Mouse (Mus musculus) frontal cortex, adult 2 months (tissue): ENCODE measurements at regions not wholly inside any gene's neighbourhood (a gene's known extent, or its start where the extent isn't known, plus 50 kb on each side); places are given as distances from the start of the nearest gene placed in this dataset.

ENCODE experiments used
- DNase-seq, 2 experiments: peaks; one replicate each; pipeline ENCODE4 v3.0.0; 2022; ENCODE audit warnings: low spot score in 1 of 2; ENCODE audit errors: extremely low spot score in 1 of 2

GRCm38 (mm10) chr1:159034952-159035351, 54.7 kb upstream of the Pappa2 start:
- DNase-seq = no peak

DNA sequence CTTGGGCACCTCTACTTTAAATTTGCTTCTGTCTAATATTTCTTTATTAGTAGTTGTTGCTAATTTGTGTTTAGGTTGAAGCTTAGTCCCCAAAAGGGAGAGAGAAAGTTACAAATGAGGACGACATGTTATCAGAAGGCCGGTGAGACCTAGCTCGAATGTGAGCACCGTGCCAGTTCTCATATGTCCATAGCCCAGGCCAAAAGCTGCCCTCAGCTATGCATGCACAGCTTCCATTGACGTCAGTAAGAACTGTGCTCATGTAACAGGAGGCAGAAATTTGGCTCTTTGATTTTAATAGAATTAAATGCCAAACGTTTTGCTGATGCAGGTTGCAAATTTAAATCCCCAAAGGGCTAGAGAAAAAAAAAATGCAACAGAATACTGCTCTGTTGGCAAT, 56.1 kb upstream of the Pappa2 start:
- no peak for DNase-seq

DNA sequence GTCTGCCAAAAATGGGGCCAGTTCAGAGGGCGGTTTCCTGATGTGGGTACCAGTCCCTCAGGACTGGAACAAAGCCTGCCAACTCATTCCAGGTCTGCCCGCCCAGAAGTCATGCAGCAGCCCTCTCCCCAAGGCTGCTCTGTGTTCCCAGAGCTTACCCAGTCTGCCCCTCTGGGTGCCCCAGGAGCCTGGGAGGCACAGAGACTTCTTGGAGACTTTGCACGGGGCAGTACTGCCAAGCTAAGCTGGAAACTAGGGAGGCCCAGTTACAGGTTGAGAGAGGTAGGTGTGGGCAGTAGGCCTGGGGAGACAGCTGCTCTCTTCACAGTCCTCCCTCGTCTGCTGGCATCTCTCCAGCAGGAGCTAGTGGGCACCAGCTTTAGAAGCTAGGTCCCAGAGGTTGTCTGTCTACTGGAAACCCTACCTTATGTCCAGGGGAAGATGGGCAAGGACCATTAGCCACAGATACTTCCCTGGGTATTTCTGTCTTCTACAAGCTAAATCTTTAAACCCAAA, 65.6 kb upstream of the Pappa2 start:
- no peak for DNase-seq

DNA sequence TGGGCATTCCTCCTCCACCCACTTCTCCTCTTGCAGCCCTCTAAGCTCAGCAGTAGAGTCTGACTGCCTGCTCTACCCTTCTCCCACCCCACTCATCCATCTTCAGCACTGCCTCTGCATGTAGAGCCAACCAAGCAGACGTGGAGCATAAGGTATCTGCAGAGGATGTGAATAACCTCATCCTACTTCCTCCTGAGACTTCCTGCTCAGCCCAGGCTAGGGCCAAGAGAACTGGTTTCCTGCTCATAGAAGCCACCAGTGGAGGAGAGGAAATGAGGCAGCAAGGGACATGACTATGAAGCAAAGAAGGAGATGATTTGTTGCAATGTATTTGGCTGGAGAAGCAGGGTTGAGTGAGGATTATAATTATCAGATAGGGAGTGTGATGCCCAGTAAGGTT, 84.7 kb upstream of the Pappa2 start:
- peak in 1 of 2 experiments; percentile 6 for DNase-seq

GRCm38 (mm10) chr1:159099205-159099604, 118.9 kb upstream of the Pappa2 start:
- DNase-seq = peak in 1 of 2 experiments; percentile 5

DNA sequence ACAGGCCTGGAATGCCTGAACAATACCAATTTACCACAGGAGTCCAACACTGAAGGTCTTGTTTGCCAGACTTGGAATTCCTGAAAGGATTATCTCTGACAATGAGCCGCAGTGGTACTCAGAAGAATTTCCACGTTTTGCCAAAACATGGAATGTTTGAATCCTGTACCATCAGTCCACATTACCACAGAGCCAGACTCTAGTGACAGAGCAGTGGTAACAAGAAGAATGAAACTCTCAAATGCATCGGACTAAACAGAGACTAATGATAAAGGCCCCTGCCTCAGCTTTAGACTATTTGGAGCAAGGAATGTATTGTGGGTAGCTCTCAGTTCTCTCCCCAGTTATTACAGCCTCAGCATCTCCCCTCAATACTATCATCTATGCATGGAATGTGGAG, 109.9 kb upstream of the Cop1 start:
- no peak for DNase-seq

GRCm38 (mm10) chr1:159124874-159125273, 107.2 kb upstream of the Cop1 start:
- DNase-seq = no peak

- peak; percentile 44 to 92 for DNase-seq
Measured at GRCm38 (mm10) chr1:159135301-159135700, 96.8 kb upstream of the Cop1 start.

DNA sequence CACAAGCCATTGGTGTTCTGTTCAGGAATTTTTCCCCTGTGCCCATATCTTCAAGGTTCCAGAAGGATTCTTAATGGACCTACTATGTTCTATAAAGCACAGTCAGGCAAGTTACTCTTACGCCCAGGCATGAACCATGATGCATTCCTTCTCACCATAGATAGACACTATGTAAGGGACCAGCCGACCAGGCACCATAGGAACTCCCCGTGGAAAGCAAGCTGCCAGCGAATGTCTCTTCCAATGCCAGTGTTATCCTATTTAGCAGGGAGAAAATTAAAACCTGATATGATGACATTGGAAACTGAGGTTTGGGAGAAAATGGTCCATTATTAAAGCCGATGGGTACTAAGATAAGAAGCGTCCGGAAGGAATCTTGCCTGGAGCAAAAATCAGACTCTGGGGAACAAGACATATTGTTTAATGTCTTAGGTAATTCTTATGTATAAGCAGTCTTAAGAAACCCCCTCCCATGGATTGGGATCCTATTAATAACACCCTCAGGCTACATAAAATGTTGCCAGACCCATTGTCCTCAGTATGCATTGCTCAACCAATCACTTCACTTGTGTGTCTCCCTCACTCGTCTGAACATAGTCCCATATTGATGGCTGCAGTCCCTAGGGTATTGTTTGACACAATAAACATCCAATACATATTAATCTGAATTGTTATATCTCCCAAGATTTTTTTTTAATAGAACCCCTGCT, 84.2 kb upstream of the Cop1 start:
- no peak for DNase-seq

- no peak for DNase-seq
Measured at GRCm38 (mm10) chr1:159148498-159149187, 83.5 kb upstream of the Cop1 start.

DNA sequence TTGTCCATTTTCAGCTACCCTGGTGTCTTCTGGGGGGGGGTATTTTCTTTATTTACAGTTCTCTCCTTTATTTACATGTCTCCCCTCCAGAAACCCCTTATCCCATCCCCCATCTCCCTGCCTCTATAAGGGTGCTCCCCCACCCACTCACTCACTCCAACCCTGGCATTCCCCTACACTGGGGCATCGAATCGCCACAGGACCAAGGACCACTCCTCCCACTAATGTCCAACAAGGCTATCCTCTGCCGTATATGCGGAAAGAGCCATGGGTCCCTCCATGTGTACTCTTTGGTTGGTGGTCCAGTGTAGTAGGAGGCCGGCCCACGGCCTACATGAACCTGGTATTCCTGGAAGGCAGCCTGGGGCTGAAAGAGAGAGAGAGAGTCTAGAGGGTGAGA, 82.9 kb upstream of the Cop1 start:
- DNase-seq = no peak

GRCm38 (mm10) chr1:159149721-159150120, 82.4 kb upstream of the Cop1 start:
- no peak for DNase-seq

GRCm38 (mm10) chr1:159150351-159150750, 81.8 kb upstream of the Cop1 start:
- no peak for DNase-seq

GRCm38 (mm10) chr1:159156428-159156827, 75.7 kb upstream of the Cop1 start:
- no peak for DNase-seq

DNA sequence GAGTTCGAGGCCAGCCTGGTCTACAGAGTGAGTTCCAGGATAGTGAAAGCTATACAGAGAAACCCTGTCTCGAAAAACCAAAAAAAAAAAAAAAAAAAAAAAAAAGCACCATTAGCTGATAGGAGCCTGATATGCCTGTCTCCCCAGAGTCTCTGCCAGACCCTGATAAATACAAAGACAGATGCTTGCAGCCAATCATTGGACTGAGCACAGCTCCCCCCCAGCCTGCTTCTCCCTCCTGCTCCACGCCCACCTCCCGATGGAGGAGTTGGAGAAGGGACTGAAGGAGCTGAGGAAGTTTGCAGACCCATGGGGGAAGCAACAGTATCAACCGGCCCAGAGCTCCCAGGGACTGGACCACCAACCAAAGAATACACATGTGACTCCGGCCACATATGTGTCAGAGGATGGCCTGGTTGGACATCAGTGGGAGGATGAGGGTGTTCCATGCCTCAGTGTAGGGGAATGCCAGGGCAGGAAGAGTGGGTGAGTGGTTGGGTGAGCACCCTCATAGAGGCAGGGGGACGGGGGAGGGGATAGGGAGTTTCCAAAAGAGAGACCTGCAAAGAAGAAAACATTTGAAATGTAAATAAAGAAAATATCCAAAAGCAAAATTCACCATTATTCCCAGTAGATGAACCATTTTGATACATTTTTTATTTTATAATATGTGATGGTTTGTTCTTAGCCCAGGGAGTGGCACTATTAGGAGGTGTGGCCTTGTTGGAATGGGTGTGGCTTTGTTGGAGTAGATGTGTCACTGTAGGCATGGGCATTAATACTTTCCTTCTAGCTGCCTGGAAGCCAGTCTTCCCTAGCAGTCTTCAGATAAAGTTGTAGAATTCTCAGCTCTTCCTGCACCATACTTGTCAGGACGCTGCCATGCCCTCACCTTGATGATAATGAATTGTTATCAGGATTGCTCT, 71.8 kb upstream of the Cop1 start:
- DNase-seq = no peak

DNA sequence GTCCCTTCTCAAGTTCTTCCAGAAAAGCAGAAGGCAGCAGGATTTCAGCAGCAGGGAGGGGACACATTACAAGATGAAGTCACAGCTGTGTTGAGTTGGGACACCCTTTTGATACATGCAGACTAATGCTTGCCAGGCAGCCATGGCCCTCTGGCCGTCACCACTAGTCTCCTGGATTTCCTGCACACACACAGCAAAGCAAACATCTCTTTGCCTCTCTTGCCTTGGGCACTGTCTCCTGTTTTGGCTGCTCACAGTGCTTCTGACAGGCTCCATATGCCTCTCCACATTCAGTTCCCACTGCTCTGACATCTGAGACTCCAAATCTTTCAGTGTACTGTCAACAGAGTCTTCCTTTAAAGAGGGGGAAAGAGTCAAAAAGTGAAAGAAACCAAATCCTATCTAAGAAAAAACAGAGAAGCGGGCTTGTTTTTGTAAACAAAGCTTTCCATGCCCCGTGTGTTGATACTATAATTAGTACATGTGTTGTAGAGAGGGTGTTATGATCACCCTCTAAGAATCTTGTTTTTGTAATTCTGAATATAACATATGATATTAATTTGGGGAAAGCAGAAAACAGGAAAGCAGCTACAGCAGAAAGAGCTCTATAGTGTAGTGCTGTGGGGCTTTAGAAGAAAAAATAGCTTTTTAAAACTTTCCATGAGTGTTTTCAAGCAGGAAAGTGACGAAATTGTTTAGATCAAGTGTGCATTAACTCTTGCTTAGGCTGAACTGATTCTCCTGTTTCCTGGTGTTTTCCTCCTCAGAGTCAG, 68.8 kb upstream of the Cop1 start:
- DNase-seq = peak in 1 of 2 experiments; percentile 18

- no peak for DNase-seq
Measured at GRCm38 (mm10) chr1:159182031-159182430, 50.1 kb upstream of the Cop1 start.
